Mouse (Mus musculus): Measurements from ENCODE around the gene Ip6k2. TPM values are rescaled to one million over a fixed set of nuclear protein-coding genes. Genes with fewer than 3 reads are reported as not detected.

Gene Ip6k2
- total and polyA plus RNA-seq, 3 experiments = 23.6 to 28.4 (median 27.2) TPM

DNA sequence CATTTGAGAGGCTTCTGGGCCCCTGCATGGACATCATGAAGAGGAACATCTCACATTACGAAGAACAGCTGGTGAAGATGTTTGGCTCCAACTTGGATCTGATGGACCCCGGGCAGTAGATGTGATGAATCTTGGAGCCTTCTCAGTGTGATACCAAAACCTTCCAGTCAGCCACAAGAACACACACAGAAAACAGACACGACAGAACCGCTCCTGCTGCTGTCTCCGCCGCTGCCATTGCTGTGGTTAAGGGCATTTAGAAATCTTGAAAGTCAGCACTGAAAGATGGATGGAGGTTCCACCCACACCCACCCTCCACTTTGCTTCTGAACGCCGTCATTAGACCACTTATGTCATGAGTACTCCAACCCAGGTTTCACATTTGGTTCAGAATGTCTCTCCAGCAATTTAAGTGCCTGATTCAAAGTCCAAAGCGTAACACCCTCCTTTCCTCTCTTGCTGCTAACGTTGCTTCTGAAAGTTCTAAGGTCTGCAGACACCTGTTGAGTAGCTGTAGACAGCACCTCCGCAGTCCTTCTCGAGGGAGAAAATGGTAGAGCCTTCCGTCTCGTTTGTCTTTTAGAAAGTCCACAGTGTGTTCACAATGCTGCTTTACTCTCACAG is 36.6 kb upstream of the Ip6k2 start:
- no peak for DNase-seq (ENCODE audit: extremely low read depth)
- H3K36me3 ChIP-seq (replicated peaks in 1 of 2; ENCODE audit: control insufficient read depth in 1 of 2, insufficient read depth in 1 of 2, low read length in 1 of 2) = peaks cover 49 to 81% of the 10 kb centered on the region in 2 experiments
- in situ Hi-C loops (cut with MboI; ENCODE audit: low pct_ligation_motif_present, low pct_unique_long_range_greater_than_20kb, low sequenced_read_pairs) = no loop called here
- H3K79me2 ChIP-seq (replicated peaks; ENCODE audit: control insufficient read depth, extremely low read depth, insufficient read depth, poor library complexity, severe bottlenecking) = no peaks in the 10 kb centered on the region
- H3K27ac ChIP-seq (ENCODE audit: insufficient read depth, low read depth) = no peak overlapping the region
- H3K9me3 ChIP-seq (replicated peaks; ENCODE audit: low read length) = no peaks in the 10 kb centered on the region
- no peak overlapping the region for H3K9ac ChIP-seq (ENCODE audit: insufficient read depth, low read depth)
- H3K4me1 ChIP-seq (ENCODE audit: control insufficient read depth in 1 of 2, insufficient read depth in 2 of 2) = no peaks in the 10 kb centered on the region
- no peaks in the 10 kb centered on the region for H3K27me3 ChIP-seq (replicated peaks)
- dilution Hi-C loops (cut with MboI; ENCODE audit: extremely low pct_ligation_motif_present, extremely low pct_unique_long_range_greater_than_20kb, low sequenced_read_pairs) = no loop called here
- H3K4me2 ChIP-seq (ENCODE audit: insufficient read depth, low read depth, poor library complexity, severe bottlenecking) = no peak overlapping the region
- TF ChIP-seq TCF12 (IDR thresholded peaks at IDR 0.05; ENCODE audit: low read depth, low read length) (no peak), POLR2A (IDR thresholded peaks at IDR 0.05; ENCODE audit: low read depth, low read length) (no peak), CHD2 (IDR thresholded peaks at IDR 0.05; ENCODE audit: low read length) (no peak), CTCF (conservative IDR thresholded peaks at IDR 0.05 in 1 of 2, IDR thresholded peaks at IDR 0.05 in 1 of 2; ENCODE audit: low read depth in 2 of 2, low read length in 2 of 2) (no peak), KAT2A (IDR thresholded peaks at IDR 0.05; ENCODE audit: insufficient replicate concordance, low read length) (no peak), ETS1 (conservative IDR thresholded peaks at IDR 0.05; ENCODE audit: low read depth, low read length) (no peak), IRF4 (IDR thresholded peaks at IDR 0.05; ENCODE audit: low read depth, low read length) (no peak), NRF1 (IDR thresholded peaks at IDR 0.05; ENCODE audit: low read depth, low read length) (no peak), JUND (conservative IDR thresholded peaks at IDR 0.05; ENCODE audit: low read depth, low read length) (no peak), ELF1 (IDR thresholded peaks at IDR 0.05; ENCODE audit: low read depth, low read length) (no peak), POLR2AphosphoS2 (IDR thresholded peaks at IDR 0.05; ENCODE audit: low read depth, low read length) (no peak), ZNF384 (IDR thresholded peaks at IDR 0.05; ENCODE audit: low read depth, low read length) (no peak), SIN3A (IDR thresholded peaks at IDR 0.05; ENCODE audit: low read length) (no peak), USF1 (IDR thresholded peaks at IDR 0.05; ENCODE audit: low read depth, low read length) (no peak), ZKSCAN1 (IDR thresholded peaks at IDR 0.05; ENCODE audit: borderline replicate concordance, low read depth, low read length) (no peak)
- H3K4me3 ChIP-seq (replicated peaks in 1 of 3; ENCODE audit: low read depth in 2 of 3, low read length in 2 of 3, poor library complexity in 1 of 3) = no peak overlapping the region

DNA sequence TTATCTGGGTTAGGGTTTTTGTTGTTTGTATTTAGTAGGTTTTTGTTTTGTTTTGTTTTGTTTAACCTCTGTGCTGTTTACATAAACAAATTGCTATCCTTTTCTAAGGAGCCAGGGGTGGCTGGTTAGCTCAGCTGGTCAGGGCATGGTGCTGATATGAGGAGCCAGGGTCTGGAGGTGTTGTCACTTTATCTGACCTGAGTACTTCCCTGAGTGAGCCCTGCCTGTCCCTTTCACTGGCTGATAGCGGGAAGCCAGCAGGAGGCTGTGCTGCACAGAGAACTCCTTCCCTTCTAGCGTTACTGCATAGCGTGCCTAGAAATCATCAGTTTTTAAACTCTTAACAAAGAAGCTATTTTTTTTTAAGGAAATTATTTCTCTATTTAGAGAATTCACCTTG is 35.9 kb upstream of the Ip6k2 start:
- peaks cover 49 to 74% of the 10 kb centered on the region in 2 experiments for H3K36me3 ChIP-seq (replicated peaks in 1 of 2; ENCODE audit: control insufficient read depth in 1 of 2, insufficient read depth in 1 of 2, low read length in 1 of 2)
- no peak overlapping the region for H3K27ac ChIP-seq (ENCODE audit: insufficient read depth, low read depth)
- no peaks in the 10 kb centered on the region for H3K4me1 ChIP-seq (ENCODE audit: control insufficient read depth in 1 of 2, insufficient read depth in 2 of 2)
- no peaks in the 10 kb centered on the region for H3K9me3 ChIP-seq (replicated peaks; ENCODE audit: low read length)
- no peak for DNase-seq (ENCODE audit: extremely low read depth)
- dilution Hi-C loops (cut with MboI; ENCODE audit: extremely low pct_ligation_motif_present, extremely low pct_unique_long_range_greater_than_20kb, low sequenced_read_pairs) = no loop called here
- H3K4me3 ChIP-seq (replicated peaks in 1 of 3; ENCODE audit: low read depth in 2 of 3, low read length in 2 of 3, poor library complexity in 1 of 3) = no peak overlapping the region
- no peak overlapping the region for H3K4me2 ChIP-seq (ENCODE audit: insufficient read depth, low read depth, poor library complexity, severe bottlenecking)
- H3K27me3 ChIP-seq (replicated peaks) = no peaks in the 10 kb centered on the region
- no peak overlapping the region for H3K9ac ChIP-seq (ENCODE audit: insufficient read depth, low read depth)
- in situ Hi-C loops (cut with MboI; ENCODE audit: low pct_ligation_motif_present, low pct_unique_long_range_greater_than_20kb, low sequenced_read_pairs) = no loop called here
- no peak for TF ChIP-seq KAT2A (IDR thresholded peaks at IDR 0.05; ENCODE audit: insufficient replicate concordance, low read length)
- TF ChIP-seq MYC (IDR thresholded peaks at IDR 0.05; ENCODE audit: low read depth, low read length) = no peak
- no peak for TF ChIP-seq CHD2 (IDR thresholded peaks at IDR 0.05; ENCODE audit: low read length)
- no peak for TF ChIP-seq IRF4 (IDR thresholded peaks at IDR 0.05; ENCODE audit: low read depth, low read length)
- no peak for TF ChIP-seq MAFK (IDR thresholded peaks at IDR 0.05; ENCODE audit: insufficient replicate concordance, low read length)
- TF ChIP-seq MAX (IDR thresholded peaks at IDR 0.05; ENCODE audit: low read length) = no peak
- TF ChIP-seq RAD21 (IDR thresholded peaks at IDR 0.05; ENCODE audit: low read depth, low read length) = no peak
- no peak for TF ChIP-seq CHD1 (IDR thresholded peaks at IDR 0.05; ENCODE audit: low read depth, low read length)
- no peak for TF ChIP-seq CTCF (conservative IDR thresholded peaks at IDR 0.05 in 1 of 2, IDR thresholded peaks at IDR 0.05 in 1 of 2; ENCODE audit: low read depth in 2 of 2, low read length in 2 of 2)
- TF ChIP-seq MEF2A (IDR thresholded peaks at IDR 0.05; ENCODE audit: borderline replicate concordance, low read depth, low read length) = no peak
- TF ChIP-seq E2F4 (IDR thresholded peaks at IDR 0.05; ENCODE audit: insufficient replicate concordance, low read depth, low read length) = no peak
- no peak for TF ChIP-seq RCOR1 (conservative IDR thresholded peaks at IDR 0.05; ENCODE audit: low read depth, low read length)
- TF ChIP-seq PAX5 (IDR thresholded peaks at IDR 0.05; ENCODE audit: low read length) = no peak
- TF ChIP-seq NELFE (IDR thresholded peaks at IDR 0.05; ENCODE audit: low read depth, low read length) = no peak
- TF ChIP-seq GABPA (IDR thresholded peaks at IDR 0.05; ENCODE audit: insufficient replicate concordance, low read depth, low read length) = no peak
- TF ChIP-seq SIN3A (IDR thresholded peaks at IDR 0.05; ENCODE audit: low read length) = no peak
- TF ChIP-seq EP300 (IDR thresholded peaks at IDR 0.05; ENCODE audit: low read length) = no peak
- TF ChIP-seq TBP (conservative IDR thresholded peaks at IDR 0.05; ENCODE audit: low read depth, low read length) = no peak
- no peaks in the 10 kb centered on the region for H3K79me2 ChIP-seq (replicated peaks; ENCODE audit: control insufficient read depth, extremely low read depth, insufficient read depth, poor library complexity, severe bottlenecking)
